ENCODE assay signal across 8 mouse cellular contexts in the genomic region with DNA sequence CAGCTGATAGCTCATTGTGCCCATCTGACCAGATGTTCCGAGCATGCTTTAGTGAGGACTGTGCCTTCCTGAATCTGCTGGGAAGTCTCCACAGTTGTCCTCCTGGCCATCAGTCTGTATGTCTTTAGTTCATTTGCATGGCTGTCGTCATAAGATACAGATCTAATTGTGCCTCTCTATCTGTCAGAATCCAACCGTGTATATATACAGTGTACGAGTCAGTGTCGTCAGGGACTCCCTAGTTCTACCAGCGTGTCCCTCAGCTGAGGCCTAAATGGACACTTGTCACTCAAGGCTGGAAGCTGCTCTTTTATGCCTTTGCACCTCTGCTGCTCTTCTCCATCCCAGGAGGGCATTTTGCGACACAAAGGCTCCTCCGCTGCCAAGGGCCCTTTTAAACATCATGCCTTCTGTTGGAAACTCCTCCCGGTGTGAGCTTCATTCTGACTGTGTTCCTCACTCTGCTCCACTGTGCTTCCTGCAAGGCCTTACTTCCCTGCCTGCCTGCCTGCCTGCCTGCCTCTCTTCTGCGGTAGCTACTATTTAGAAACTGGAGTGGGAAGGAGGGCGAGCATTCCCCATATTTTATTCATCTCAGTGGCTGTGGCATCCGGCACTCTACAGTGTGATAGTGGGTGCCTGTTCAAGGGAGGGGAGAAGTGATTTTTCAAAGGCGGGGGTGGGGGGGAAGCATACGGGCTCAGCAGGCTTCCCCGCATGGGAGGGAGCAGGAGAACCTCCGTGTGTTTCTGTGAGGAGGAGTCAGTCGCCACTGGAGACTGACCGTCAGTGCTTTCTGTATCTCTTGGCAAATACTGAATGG. TPM values are rescaled to one million over a fixed set of nuclear protein-coding genes. Genes with fewer than 3 reads are reported as not detected.
DNase-seq lines count a peak whose midpoint lies in the region; ATAC-seq and TF ChIP-seq lines count a peak whose summit lies in the region.

No protein-coding gene starts in this region.

- no peak overlapping the region for H3K9ac ChIP-seq in heart, adult 2 months (ENCODE audit: low read depth, low read length)
- H3K9ac ChIP-seq in lung, postnatal 0 days (replicated peaks; ENCODE audit: low read depth): no peak overlapping the region
- no peak overlapping the region for H3K9ac ChIP-seq in intestine, embryonic 15.5 days
- no peak overlapping the region for H3K9ac ChIP-seq in stomach, embryonic 16.5 days (ENCODE audit: low read length)

- no peak for TF ChIP-seq EP300 in heart, adult 2 months (IDR thresholded peaks at IDR 0.05; ENCODE audit: insufficient read depth, low read depth, low read length)
- TF ChIP-seq EP300 in lung, postnatal 0 days (IDR thresholded peaks at IDR 0.05): no peak

- H3K36me3 ChIP-seq in heart, embryonic 10.5 days: no peaks in the 10 kb centered on the region
- H3K36me3 ChIP-seq in heart, adult 2 months (ENCODE audit: control insufficient read depth, insufficient read depth, low read length): no peaks in the 10 kb centered on the region
- H3K36me3 ChIP-seq in lung, postnatal 0 days (ENCODE audit: insufficient read depth, low read length): no peaks in the 10 kb centered on the region
- H3K36me3 ChIP-seq in intestine, embryonic 15.5 days: no peaks in the 10 kb centered on the region
- no peaks in the 10 kb centered on the region for H3K36me3 ChIP-seq in stomach, embryonic 16.5 days (ENCODE audit: control insufficient read depth, insufficient read depth, low read length)

- ATAC-seq in lung, postnatal 0 days: peak; percentile 46; the same call in 1 of the 2 replicates
- ATAC-seq in intestine, embryonic 15.5 days: peak; percentile 39
- 0 out of 2 replicates have a peak, but pooled peaks have one; percentile 21 for ATAC-seq in stomach, embryonic 16.5 days (ENCODE audit: insufficient read depth, low FRiP score)

- no peak for TF ChIP-seq POLR2A in heart, adult 2 months (IDR thresholded peaks at IDR 0.05; ENCODE audit: insufficient read depth, low read depth, low read length)

- intact Hi-C loops in heart, adult 2 months (cut with DNase I): no loop called here

- WGBS in heart, embryonic 10.5 days: 40% methylated on average over 18 of the region's 18 CpGs
- 38% methylated on average over 18 of the region's 18 CpGs for WGBS in heart, adult 2 months
- WGBS in lung, postnatal 0 days: 26% methylated on average over 18 of the region's 18 CpGs
- 43% methylated on average over 18 of the region's 18 CpGs for WGBS in intestine, embryonic 15.5 days
- 36% methylated on average over 18 of the region's 18 CpGs for WGBS in stomach, embryonic 16.5 days

- H3K79me2 ChIP-seq in heart, adult 2 months (replicated peaks; ENCODE audit: control insufficient read depth, insufficient read depth, low read length): no peaks in the 10 kb centered on the region

- DNase-seq in heart, embryonic 10.5 days (ENCODE audit: low spot score): no peak
- DNase-seq in heart, adult 2 months: no peak
- DNase-seq in lung, postnatal 0 days (ENCODE audit: low spot score): peak; percentile 17
- DNase-seq in lung, postnatal 14 days: no peak
- DNase-seq in spleen, adult 12 weeks (ENCODE audit: low spot score): no peak
- DNase-seq in adrenal gland, adult 8-10 months: no peak

- H3K27me3 ChIP-seq in heart, embryonic 10.5 days (ENCODE audit: insufficient read depth, poor library complexity, severe bottlenecking): peaks cover 51% of the 10 kb centered on the region
- H3K27me3 ChIP-seq in heart, adult 2 months (ENCODE audit: control insufficient read depth, insufficient read depth, low read length): no peaks in the 10 kb centered on the region
- no peaks in the 10 kb centered on the region for H3K27me3 ChIP-seq in lung, postnatal 0 days (replicated peaks; ENCODE audit: insufficient read depth, low read length)
- no peaks in the 10 kb centered on the region for H3K27me3 ChIP-seq in intestine, embryonic 15.5 days (replicated peaks)
- no peaks in the 10 kb centered on the region for H3K27me3 ChIP-seq in stomach, embryonic 16.5 days (ENCODE audit: control insufficient read depth, insufficient read depth, low read length)

- no peaks in the 10 kb centered on the region for H3K9me3 ChIP-seq in heart, embryonic 10.5 days
- H3K9me3 ChIP-seq in lung, postnatal 0 days (ENCODE audit: low read length): no peaks in the 10 kb centered on the region
- H3K9me3 ChIP-seq in intestine, embryonic 15.5 days: no peaks in the 10 kb centered on the region
- no peaks in the 10 kb centered on the region for H3K9me3 ChIP-seq in stomach, embryonic 16.5 days (replicated peaks; ENCODE audit: control insufficient read depth, low read length)

- H3K4me2 ChIP-seq in lung, postnatal 0 days (replicated peaks; ENCODE audit: low read depth, low read length): peak overlapping the region; percentile 48
- peak overlapping the region; percentile 44 for H3K4me2 ChIP-seq in intestine, embryonic 15.5 days (replicated peaks)
- peak overlapping the region; percentile 43 for H3K4me2 ChIP-seq in stomach, embryonic 16.5 days (ENCODE audit: low read depth, low read length)

- TF ChIP-seq CTCF in heart, adult 2 months (IDR thresholded peaks at IDR 0.05): no peak
- TF ChIP-seq CTCF in lung, postnatal 0 days (IDR thresholded peaks at IDR 0.05): no peak

- no peak overlapping the region for H3K27ac ChIP-seq in heart, embryonic 10.5 days
- H3K27ac ChIP-seq in heart, adult 2 months: no peak overlapping the region
- H3K27ac ChIP-seq in lung, postnatal 0 days (ENCODE audit: low read length): no peak overlapping the region
- H3K27ac ChIP-seq in intestine, embryonic 15.5 days: no peak overlapping the region
- no peak overlapping the region for H3K27ac ChIP-seq in stomach, embryonic 16.5 days (ENCODE audit: low read length)

- peaks cover 14% of the 10 kb centered on the region for H3K4me1 ChIP-seq in heart, embryonic 10.5 days
- no peaks in the 10 kb centered on the region for H3K4me1 ChIP-seq in heart, adult 2 months (ENCODE audit: control insufficient read depth, insufficient read depth, low read length)
- no peaks in the 10 kb centered on the region for H3K4me1 ChIP-seq in lung, postnatal 0 days (ENCODE audit: insufficient read depth, low read depth, low read length)
- peaks cover 3% of the 10 kb centered on the region; the same call in 1 of the 2 replicates for H3K4me1 ChIP-seq in intestine, embryonic 15.5 days (replicated peaks)
- peaks cover 7% of the 10 kb centered on the region; the same call in 1 of the 2 replicates for H3K4me1 ChIP-seq in stomach, embryonic 16.5 days (ENCODE audit: control insufficient read depth, insufficient read depth, low read length)

- peak overlapping the region; percentile 45 for H3K4me3 ChIP-seq in heart, embryonic 10.5 days
- H3K4me3 ChIP-seq in heart, adult 2 months: no peak overlapping the region
- peak overlapping the region; percentile 19; the same call in 1 of the 2 replicates for H3K4me3 ChIP-seq in lung, postnatal 0 days (ENCODE audit: low read depth, low read length)
- H3K4me3 ChIP-seq in intestine, embryonic 15.5 days (replicated peaks): no peak overlapping the region
- peak overlapping the region; percentile 13; the same call in 1 of the 2 replicates for H3K4me3 ChIP-seq in stomach, embryonic 16.5 days (replicated peaks; ENCODE audit: low read length)

RNA-seq across cellular contexts. Expression of gene Slain1, which starts 29.6 kb away (rescaled TPM):
- polyA plus RNA-seq in heart, embryonic 10.5 days (2016; fragmentation: Nextera tagmentation; extraction: Ambion mirVana): 0.43 and 1.0 TPM in 2 replicates
- under 1 TPM; 0.10 to 0.41 TPM for total RNA-seq in heart, adult 2 months (2021)
- polyA plus RNA-seq in heart, adult 2 months (2012; rRNA removed): 0.38 and 0.43 TPM in 2 replicates
- 1.4 TPM in 2 replicates for polyA plus RNA-seq in lung, postnatal 0 days (2015; fragmentation: Nextera tagmentation; extraction: Ambion mirVana)
- 2.5 and 3.3 TPM in 2 replicates for polyA plus RNA-seq in intestine, embryonic 15.5 days (2015; fragmentation: Nextera tagmentation; extraction: Ambion mirVana)
- polyA plus RNA-seq in stomach, embryonic 16.5 days (2015; fragmentation: Nextera tagmentation; extraction: Ambion mirVana): 0.57 and 0.85 TPM in 2 replicates
- total RNA-seq in adrenal gland, adult 8-10 months (2022): 1 to 10 TPM; 2.5 to 3.9 (median 3.5) TPM

Comparison
In these comparisons a context has a peak if more than half of its experiments do, and no peak if none do; other contexts are left out.
1. H3K4me3 ChIP-seq: peak in heart, embryonic 10.5 days (single experiment), lung, postnatal 0 days (single experiment) and stomach, embryonic 16.5 days (single experiment); none in heart, adult 2 months (single experiment) and intestine, embryonic 15.5 days (single experiment).
2. Peak in every context shown above with its lines, with median percentiles within 50 percentile points of each other: ATAC-seq and H3K4me2 ChIP-seq.